Mouse (Mus musculus): ENCODE data around the gene En1. TPM values are rescaled to one million over a fixed set of nuclear protein-coding genes. Genes with fewer than 3 reads are reported as not detected.

En1 gene
- total RNA-seq, 2 experiments from 2014 or later, result not detected

DNA sequence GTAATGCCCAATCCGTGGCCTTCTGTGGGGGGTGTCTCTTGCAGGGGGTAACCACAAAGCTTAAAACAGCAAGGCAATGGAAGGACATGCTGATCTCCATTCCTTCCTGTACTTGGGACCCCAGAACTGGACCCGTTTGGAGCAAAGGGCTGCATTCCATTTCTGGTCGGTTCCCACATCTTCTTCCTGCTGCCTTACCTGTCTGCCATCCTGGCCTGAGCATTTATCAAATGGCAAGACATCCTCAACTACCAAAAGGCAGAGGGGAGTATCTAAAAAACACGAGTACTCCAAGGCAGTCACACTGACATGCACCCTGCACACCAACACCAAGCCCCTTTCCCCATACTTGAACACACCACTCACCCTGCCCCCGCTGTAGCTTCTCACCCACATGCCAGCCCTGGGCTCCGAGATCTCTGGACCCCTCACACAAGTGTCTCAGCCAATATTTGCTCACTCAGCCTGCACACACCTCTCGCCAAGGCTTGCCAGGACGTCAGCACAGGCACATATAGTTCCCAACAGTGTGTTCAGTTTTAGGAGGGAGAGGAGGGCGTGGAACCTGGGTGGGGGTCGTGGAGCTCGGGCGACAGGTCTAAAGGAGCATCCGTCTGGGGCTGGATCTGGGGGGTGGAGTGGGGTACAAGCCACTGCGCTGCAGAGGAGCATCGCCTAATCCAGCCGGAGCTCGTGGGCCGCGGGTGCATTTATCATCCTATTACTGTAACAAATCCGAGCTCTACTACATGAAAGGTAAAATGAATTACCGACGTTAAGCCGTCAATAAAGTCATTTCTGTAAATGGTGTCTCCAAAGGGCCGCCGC lies 2.7 kb upstream of the En1 start:
- intact Hi-C loops (cut with DNase I), result loop anchor here (5.0 kb wide), 1 partner anchor 158 kb away; no protein-coding TSS in a partner anchor
- DNase-seq, result no peak

DNA sequence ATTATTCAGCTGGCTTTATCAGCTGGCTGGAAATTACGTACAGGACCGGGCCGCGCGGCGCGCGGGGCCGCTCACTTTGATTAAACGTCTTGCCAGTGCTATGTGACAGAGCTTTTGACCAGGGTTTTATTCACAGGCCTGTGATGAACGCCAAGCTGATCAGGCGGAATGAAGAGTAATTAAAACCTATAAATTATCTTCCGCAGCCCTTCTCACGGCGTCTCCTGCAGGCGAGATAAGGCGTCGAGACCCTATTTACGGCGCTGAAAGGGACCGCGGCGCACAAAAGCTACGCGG lies 2.1 kb upstream of the En1 start:
- intact Hi-C loops (cut with DNase I), result loop anchor here (5.0 kb wide), 1 partner anchor 157 kb away; no protein-coding TSS in a partner anchor
- no peak for DNase-seq

DNA sequence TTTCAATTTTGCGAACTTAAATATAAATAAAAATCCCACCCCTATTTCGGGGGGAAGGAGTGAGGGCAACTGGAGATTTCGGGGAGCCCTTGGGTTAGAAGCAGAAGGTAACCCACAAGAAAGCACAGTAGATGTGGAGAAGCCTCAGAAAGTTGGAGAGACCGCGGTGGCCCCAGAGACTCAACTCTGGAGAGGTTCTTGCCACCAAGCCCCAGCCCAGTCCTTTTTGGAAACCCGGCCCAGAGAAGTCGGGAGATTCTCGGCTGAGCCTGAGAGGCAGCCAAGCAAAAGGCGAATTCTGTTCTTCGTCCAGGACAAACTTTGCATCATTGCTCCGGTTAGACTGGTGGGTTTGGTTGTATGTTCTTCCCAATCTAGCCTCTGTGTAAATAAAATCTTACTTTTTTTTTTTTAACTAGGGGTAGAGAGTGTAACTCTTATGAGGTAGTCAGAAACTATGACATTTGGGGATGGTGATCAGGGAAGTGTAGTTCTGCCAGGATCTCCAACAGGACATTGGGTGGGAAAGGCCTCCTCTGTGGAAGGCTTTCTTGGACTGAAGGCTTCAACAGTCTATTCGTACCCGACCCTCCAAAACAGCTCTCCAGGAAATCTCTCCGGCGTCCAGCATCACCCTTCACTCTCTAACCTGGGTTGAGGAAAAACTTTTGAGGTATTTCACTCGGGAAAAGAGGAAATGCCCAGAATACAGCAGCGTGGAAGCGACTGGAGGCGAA lies 1.5 kb upstream of the En1 start:
- no peak for DNase-seq
- intact Hi-C loops (cut with DNase I), result loop anchor here (5.0 kb wide), 1 partner anchor 157 kb away; no protein-coding TSS in a partner anchor

DNA sequence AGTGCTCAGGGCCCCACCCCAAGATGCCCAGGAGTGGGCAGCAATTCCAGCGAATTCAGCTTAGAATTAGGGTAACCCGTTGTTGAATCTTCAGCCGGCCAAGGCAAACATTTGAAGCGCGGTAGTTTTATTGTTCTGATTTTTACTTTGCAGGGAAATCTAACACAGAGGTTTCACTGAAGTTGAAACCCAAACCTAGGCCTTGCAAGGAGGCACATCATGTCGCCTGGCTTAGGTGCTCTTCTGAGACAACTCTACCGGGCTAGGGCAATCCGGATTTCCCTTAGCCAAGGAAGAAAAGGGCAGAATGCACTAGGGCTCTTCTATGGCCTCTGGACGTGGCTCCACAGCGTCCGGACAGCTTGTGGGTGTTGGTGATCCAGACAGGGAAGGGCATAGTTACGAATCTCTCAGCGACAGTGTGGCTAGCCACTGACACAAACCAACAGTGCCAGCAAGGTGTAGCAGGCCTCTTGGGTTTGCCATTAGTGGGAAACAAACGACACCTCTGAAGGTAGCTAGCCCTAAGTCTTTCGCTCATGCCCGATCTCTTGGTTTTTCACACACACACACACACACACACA lies 873 bp upstream of the En1 start:
- intact Hi-C loops (cut with DNase I), result loop anchor here (5.0 kb wide), 1 partner anchor 156 kb away; no protein-coding TSS in a partner anchor
- no peak for DNase-seq

DNA sequence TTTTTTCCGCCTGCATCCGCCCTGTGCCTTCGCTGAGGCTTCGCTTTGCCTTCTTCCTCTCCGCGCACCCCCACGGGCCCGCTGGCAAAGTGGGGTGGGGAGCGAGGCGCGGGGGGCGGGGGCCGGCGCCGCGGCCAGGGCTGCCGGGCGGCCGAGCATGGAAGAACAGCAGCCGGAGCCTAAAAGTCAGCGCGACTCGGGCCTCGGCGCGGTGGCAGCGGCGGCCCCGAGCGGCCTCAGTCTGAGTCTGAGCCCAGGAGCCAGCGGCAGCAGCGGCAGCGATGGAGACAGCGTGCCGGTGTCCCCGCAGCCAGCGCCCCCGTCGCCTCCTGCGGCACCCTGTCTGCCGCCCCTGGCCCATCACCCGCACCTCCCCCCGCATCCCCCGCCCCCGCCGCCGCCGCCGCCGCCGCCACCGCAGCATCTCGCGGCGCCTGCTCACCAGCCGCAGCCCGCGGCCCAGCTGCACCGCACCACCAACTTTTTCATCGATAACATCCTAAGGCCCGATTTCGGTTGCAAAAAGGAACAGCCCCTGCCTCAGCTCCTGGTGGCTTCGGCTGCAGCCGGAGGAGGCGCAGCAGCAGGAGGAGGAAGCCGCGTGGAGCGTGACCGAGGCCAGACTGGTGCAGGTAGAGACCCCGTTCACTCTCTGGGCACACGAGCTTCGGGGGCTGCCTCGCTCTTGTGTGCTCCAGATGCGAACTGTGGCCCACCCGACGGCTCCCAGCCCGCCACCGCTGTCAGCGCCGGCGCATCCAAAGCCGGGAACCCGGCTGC lies 848 bp downstream of the En1 start:
- no peak for DNase-seq
- intact Hi-C loops (cut with DNase I), result loop anchor here (5.0 kb wide), 1 partner anchor 154 kb away; no protein-coding TSS in a partner anchor

DNA sequence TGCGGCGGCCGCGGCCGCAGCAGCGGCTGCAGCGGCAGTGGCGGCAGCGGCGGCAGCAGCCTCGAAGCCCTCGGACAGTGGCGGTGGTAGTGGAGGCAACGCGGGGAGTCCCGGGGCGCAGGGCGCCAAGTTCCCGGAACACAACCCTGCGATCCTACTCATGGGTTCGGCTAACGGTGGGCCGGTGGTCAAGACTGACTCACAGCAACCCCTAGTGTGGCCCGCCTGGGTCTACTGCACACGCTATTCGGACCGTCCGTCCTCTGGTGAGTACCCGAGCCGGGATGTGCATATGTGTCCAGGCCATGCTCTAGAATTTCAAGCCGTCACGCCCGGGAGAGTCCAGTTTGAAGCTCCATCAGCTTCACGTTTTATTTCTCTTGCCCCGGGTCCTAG lies 1.4 kb downstream of the En1 start:
- intact Hi-C loops (cut with DNase I), result loop anchor here (5.0 kb wide), 1 partner anchor 154 kb away; no protein-coding TSS in a partner anchor
- no peak for DNase-seq

DNA sequence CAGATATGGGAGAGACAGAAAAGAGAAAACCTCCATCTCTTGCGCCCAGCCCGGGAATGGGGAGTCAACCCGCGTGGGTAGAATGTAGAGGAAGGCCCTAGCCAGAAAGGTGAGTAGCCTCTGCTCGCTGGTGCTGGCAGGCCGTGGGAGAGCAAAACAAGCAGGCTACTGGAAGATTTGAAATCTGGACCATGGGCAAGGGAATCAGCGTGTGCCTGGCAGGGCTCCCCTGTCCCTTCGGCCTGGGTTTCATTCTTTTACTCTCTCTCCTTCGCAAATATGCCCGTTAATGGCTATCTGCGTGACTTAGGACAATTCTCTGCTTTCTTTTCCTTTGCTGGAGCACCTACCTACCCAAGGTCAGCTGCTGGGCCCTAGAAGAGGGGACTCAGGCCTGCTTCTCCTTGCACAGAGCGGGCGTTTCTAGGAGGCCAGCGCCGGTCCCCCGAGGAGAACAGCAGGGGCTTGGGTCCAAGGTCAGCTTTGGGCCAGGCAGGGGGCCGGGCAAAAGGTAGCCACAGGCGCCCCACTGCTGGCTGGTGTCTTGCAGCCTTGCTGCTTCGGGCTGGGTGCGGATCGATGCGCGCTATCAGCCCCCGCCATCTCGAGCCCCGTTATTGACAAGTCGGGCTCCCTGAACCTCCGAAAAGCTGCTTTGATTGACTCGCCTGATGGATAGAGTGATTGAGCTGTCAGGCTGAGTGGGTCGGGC lies 2.4 kb downstream of the En1 start:
- intact Hi-C loops (cut with DNase I), result loop anchor here (5.0 kb wide), 2 partner anchors 153 to 213 kb away; no protein-coding TSS in a partner anchor
- DNase-seq, result no peak

DNA sequence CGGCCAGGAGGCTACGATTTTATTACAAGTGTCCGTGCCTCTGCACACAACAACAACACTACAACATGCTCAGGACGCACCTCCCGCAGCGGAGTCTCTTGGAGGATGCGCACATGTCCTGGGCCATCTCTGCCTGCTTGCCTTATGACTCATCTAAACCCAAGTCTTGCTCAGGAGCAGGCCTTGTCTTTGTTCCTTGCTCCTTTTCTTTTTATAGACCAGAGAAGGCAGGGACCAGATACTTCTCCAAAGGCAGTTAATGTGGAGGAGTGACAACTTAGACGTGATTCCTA lies 2.9 kb downstream of the En1 start:
- DNase-seq, result no peak
- intact Hi-C loops (cut with DNase I), result loop anchor here (5.0 kb wide), 1 partner anchor 212 kb away; no protein-coding TSS in a partner anchor

DNA sequence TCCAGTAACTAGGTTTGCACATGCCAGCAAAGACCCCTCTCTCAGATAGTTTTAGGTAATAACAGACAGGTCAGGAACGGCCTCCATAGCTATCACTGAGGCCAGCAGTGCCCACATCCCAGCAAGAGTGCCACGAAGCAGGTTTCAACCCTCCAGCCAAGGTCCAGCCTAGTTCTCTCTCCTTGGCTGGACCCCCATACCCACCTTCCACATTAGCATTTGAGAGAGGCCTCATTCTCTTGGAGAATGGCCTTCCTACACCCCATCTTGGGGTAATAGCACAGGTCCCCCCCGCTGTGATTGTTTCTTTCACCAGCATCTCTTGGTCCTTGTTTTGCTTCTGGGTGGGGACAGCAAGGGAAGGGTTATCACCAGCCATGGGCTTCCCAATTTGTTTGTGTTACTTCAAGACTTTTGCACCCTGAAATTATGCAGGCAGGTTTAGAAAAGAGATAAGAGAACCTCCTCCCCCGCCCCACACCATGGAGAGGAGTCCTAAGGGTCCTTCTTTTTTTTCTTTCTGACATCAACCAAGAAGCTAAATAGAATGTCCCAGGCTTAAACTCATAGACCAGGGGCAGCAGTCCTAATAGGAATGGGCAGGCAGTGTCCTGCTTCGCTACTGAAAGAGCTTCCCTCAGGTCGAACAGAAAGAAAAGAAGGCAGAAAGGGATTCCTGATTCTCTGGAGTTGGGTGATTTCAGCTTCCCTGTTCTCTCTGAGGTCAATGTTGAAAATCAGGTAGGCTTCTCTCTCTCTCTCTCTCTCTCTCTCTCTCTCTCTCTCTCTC lies 3.5 kb downstream of the En1 start:
- DNase-seq, result no peak
- intact Hi-C loops (cut with DNase I), result loop anchor here (5.0 kb wide), 1 partner anchor 212 kb away; no protein-coding TSS in a partner anchor

DNA sequence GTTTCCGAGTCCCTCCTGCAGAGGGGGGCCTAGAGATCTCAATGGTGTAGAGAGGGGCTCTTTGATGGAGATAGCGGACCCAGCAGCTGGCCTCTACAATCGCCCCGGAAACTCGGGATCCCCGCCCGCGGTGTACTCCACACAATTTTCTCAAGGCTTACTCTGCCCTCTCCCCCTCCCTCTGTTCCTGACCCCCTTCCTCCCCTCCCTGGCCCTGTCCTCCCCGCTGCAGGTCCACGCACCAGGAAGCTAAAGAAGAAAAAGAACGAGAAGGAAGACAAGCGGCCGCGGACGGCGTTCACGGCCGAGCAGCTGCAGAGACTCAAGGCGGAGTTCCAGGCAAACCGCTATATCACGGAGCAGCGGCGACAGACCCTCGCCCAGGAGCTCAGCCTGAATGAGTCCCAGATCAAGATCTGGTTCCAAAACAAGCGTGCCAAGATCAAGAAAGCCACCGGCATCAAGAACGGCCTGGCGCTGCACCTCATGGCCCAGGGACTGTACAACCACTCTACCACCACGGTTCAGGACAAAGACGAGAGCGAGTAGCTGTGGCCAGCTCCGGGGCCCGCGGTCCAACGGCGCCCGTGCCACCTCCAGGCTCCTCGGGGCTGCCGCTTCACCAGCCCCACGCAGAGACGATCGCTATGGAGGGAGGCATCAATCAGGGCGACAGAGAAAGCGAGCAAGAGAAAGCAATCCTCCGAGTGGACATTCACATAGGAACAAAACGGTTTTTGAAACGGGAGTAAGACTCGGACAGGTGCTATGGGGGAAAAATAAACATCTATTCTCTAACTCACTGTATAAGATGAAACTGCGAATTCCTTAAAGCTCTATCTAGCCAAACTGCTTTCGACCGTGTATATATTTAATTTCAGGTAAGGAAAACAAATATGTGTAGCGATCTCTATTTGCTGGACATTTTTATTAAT lies 4.7 kb downstream of the En1 start:
- peak; percentile 48 to 55 for DNase-seq
- intact Hi-C loops (cut with DNase I), result loop anchor here (5.0 kb wide), 1 partner anchor 210 kb away; no protein-coding TSS in a partner anchor

DNA sequence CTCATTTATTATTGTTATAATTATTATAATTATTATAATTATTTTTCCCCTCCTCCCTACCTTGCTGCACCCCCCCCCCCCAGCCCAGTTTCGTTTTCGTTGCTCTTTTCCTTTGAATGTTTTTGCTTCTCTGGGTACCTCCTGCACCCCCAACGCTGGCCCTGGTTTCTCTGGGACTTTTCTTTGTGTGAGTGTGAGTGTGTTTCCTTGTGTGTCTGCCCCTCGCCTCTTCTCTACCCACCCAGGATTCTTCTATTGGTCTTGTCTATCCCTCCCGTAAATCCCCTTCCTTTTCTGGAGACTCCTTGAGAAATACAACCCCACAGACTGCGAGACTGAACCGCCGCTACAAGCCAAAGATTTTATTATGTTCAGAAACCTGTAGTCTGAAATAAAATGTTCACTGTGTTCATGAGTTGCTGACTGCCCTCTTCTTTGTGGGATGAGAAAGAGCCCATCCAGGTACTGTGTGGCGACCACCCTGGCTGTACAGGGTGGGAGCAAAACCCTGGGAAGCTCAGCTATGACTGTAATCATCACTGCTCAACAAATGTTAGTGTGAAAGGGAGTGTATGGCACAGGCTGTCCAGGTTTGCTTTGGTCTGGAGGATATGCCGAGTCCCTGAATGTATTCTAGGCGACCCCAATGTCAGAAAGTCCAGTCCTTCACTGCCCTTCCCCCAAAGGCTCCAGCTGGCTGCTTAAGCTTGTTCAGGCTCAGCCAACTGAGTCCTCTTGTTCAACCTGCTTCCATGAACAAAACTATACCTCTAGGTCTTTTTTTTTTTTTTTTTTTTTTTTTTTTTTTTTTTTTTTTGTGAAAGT lies 5.6 kb downstream of the En1 start:
- intact Hi-C loops (cut with DNase I), result loop anchor here (5.0 kb wide), 1 partner anchor 210 kb away; no protein-coding TSS in a partner anchor
- DNase-seq, result no peak

DNA sequence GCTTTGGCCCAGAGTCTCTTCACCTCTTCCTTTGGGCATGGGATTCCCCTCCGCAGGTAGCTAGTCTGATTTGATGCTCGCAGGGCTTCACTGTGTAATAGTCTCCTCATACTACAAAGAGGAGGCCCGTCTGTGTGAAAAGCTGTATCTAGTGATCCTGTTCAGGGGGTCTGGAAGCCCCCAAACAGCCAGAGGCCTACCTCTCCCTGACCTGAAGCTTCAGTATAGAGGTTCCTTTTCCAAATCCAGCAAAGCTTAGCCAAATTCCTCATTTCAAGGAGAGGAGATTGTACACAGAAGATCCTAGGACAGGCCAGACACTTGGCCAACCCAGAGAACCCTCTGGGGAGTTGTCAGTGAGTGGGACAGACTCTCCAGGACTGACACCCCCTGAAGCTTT lies 6.2 kb downstream of the En1 start:
- intact Hi-C loops (cut with DNase I), result loop anchor here (5.0 kb wide), 1 partner anchor 209 kb away; no protein-coding TSS in a partner anchor
- no peak for DNase-seq

DNA sequence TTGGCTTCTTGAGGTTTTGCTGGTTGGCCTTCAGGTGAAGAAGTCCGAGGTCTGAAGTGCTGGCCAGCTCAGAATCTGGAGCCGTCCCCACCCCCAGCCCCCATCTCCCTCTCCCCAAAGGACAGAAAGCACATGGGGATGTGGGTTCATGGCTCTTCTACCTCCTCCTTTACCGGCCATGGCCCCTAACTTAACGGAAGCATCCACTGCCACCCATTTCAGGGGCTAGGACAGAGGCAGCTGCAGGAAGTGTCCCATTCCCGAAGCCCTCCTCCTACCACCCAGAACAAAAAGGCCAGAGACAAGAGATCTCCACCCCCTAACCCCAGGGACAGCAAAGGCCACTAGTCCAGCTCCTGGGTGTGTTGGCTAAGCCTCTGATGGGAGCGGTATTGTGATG lies 7.4 kb downstream of the En1 start:
- intact Hi-C loops (cut with DNase I), result loop anchor here (5.0 kb wide), 1 partner anchor 208 kb away; no protein-coding TSS in a partner anchor
- no peak for DNase-seq

DNA sequence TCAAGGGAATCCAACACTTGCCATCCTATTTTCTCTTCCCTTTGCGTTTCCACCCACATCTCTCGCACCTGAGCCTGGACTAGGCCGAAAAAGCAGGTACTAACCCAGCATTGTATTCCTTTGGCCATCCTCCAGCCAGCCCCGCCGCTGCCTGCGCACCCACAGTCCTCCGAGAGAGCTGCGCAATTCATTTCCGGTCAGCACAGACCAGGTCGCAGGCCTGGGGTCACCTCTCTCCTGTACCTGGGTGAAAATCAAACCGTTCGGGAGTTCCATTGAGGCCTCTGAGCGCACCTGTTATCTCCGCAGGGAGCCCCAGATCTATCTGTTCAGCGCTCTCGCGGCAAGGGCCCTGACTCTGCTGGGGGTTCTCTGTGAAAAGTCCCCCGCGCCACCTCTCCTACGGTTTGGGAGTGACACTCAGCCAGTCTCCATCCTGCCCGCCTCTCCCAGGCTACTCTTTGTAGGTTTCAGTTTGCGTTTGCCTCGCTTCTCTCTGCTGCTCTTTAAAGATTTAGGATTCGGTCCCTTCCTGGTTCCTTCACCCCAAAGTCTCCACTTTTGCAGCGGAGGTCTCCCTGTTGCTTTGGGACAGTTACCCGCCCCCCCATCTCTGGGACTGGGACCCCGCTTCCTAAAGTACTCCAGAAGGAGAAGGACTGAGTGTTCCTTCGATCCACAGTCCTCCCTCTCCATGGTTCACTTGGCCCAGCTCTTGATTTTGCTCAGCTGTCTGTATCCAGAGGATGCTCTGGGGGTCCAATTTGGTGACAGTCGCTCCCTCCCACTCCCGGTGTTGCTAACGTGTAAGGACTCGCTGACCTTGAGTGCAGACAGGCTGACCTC lies 11.5 kb downstream of the En1 start:
- no peak for DNase-seq
- intact Hi-C loops (cut with DNase I), result no loop called here

DNA sequence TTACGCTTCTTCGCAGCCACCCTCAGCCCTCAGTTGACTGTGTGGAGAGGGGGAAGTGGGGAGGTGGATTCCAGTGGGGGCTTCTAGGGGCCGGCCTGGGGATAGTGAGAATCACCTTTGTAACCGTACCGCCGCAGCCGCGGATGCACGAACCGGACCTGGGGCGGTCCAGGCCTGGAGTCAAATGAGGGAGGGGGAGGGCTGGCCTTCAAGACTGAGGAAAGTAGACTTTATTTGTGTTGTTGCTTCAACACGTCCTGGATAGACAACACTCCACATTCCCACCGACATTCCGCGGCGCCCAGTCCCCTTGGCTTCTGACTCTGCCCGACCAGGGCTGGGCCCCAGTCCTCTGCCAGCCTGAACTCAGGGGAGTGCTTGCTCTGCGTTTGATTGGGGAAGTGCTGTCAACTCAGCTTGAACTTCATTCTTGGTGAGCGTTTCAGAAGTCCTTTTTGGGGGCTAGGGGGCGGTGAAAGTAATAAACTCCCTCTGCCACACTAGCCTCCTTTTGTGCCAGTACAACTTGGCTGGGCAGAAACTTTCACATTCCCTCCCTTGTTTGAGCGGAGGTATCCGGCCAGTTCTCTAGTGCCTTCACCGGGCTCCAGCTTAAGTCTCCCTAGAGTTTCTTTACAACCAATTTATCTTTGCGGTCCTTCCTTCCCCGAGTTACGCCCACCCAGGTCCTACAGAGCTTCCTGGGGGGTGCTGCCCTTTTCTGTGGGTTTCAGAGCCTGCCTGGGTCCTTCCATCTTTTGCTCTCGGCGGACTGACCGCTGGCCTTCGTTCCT lies 12.3 kb downstream of the En1 start:
- intact Hi-C loops (cut with DNase I), result no loop called here

More for the DNA sequence above, 12.3 kb downstream of the En1 start:
- no peak for DNase-seq

Data from heart, postnatal 10 days (tissue).